Mouse (Mus musculus) spleen, adult 2 months (tissue): ENCODE data around the gene Smap2. TPM values are rescaled to one million over a fixed set of nuclear protein-coding genes. Genes with fewer than 3 reads are reported as not detected.
A peak's percentile ranks its signal among the peaks of the same experiment; 100 is the strongest.

Experiments
- DNase-seq, 2 experiments: peaks; one replicate each; pipeline versions ENCODE4 v3.0.0 to v3.0.0-alpha.2; 2012 to 2021; ENCODE audit warnings: low spot score in 2 of 2, low read depth in 1 of 2
- H3K27ac ChIP-seq: fragments of 200-500 bp; 2 replicates; pipeline ENCODE4 v1.5.1; 2012; ENCODE audit warnings: low read length, inconsistent platforms; ENCODE audit not compliant: insufficient read depth
- H3K27me3 ChIP-seq: fragments of 200-500 bp; 2 replicates; pipeline ENCODE4 v1.6.1; 2012; ENCODE audit warnings: mild to moderate bottlenecking, moderate library complexity, low read length, inconsistent platforms; ENCODE audit not compliant: control insufficient read depth, insufficient read depth
- H3K36me3 ChIP-seq: fragments of 200-500 bp; 2 replicates; pipeline ENCODE4 v1.6.1; 2012; ENCODE audit warnings: mild to moderate bottlenecking, low read length, inconsistent platforms; ENCODE audit not compliant: control insufficient read depth, insufficient read depth
- H3K4me1 ChIP-seq: fragments of 200-500 bp; 2 replicates; pipeline ENCODE4 v1.6.1; 2011; ENCODE audit warnings: inconsistent platforms; ENCODE audit not compliant: control insufficient read depth, insufficient read depth, insufficient read length
- H3K4me3 ChIP-seq: fragments of 200-500 bp; 2 replicates; pipeline ENCODE4 v1.5.1; 2011; ENCODE audit warnings: mild to moderate bottlenecking, inconsistent platforms; ENCODE audit not compliant: insufficient read depth, insufficient read length; ENCODE audit errors: extremely low read depth
- CTCF ChIP-seq: fragments of 200-500 bp; IDR thresholded peaks from 2 replicates; pipeline ENCODE4 v1.5.1; 2011; ENCODE audit warnings: mild to moderate bottlenecking, inconsistent platforms; ENCODE audit not compliant: insufficient read depth, insufficient read length, insufficient replicate concordance; ENCODE audit errors: extremely low read depth
- POLR2A ChIP-seq: fragments of 200-500 bp; IDR thresholded peaks from 2 replicates; pipeline ENCODE4 v1.6.1; 2011; ENCODE audit warnings: low read depth, low read length, inconsistent platforms
- WGBS: fragments of 180-500 bp; shearing (Covaris S2); methylation state at CpG from one replicate; pipeline ENCODE4 v1.1.7; 2018; 5-methylcytosine and 5-hydroxymethylcytosine counted together
- polyA plus RNA-seq: library from polyadenylated mRNA; depleted of rRNA; stranded (reverse); fragments of >200 nt; gene quantifications from 2 replicates; pipeline ENCODE4 v1.2.3, GENCODE M21; 2012

Smap2 gene
- polyA plus RNA-seq, 1 experiment, result 63.7 TPM

GRCm38 (mm10) chr4:120986446-120986845, 30.6 kb downstream of the Smap2 start:
- Histone ChIP-seq H3K36me3 (peaks cover 17% of the 10 kb centered on the region), H3K27me3 (no peaks in the 10 kb centered on the region), H3K4me3 (no peak overlapping the region), H3K4me1 (no peaks in the 10 kb centered on the region; the same call in none of the 2 replicates), H3K27ac (no peak overlapping the region)
- DNase-seq, result peak; percentile 22 to 36
- TF ChIP-seq CTCF, result peak; percentile 74; the same call in 1 of the 2 replicates
- TF ChIP-seq POLR2A, result no peak
- 2% methylated on average over 6 of the region's 6 CpGs for WGBS

- H3K4me1 ChIP-seq, result peaks cover 17% of the 10 kb centered on the region
- peaks cover 20% of the 10 kb centered on the region for H3K36me3 ChIP-seq
- 20% methylated on average over 3 of the region's 3 CpGs for WGBS
- no peak overlapping the region for H3K4me3 ChIP-seq
- DNase-seq, result no peak
- H3K27ac ChIP-seq, result peak overlapping the region; percentile 44
- H3K27me3 ChIP-seq, result no peaks in the 10 kb centered on the region
- TF ChIP-seq CTCF (no peak), POLR2A (no peak; the same call in 1 of the 2 replicates)
Observed at GRCm38 (mm10) chr4:120978221-120978620, 38.8 kb downstream of the Smap2 start.

DNA sequence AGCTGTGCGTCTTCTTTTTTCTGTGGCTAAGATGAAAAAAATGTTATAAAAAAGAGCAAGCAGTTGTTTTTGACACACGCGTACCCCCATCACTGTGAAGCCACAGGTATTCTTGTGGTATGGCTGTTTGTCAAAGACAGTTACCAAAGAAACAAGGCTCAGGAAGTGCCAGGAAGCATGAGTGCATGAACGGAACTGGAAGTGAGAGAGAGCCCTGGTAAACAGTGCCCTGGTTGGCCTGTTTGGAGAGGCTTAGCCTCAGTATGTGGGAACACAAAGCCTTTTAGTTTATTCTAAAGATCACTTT, 41.7 kb downstream of the Smap2 start:
- peak; percentile 48 to 64 for DNase-seq
- H3K4me3 ChIP-seq, result peak overlapping the region; percentile 44; the same call in 1 of the 2 replicates

DNA sequence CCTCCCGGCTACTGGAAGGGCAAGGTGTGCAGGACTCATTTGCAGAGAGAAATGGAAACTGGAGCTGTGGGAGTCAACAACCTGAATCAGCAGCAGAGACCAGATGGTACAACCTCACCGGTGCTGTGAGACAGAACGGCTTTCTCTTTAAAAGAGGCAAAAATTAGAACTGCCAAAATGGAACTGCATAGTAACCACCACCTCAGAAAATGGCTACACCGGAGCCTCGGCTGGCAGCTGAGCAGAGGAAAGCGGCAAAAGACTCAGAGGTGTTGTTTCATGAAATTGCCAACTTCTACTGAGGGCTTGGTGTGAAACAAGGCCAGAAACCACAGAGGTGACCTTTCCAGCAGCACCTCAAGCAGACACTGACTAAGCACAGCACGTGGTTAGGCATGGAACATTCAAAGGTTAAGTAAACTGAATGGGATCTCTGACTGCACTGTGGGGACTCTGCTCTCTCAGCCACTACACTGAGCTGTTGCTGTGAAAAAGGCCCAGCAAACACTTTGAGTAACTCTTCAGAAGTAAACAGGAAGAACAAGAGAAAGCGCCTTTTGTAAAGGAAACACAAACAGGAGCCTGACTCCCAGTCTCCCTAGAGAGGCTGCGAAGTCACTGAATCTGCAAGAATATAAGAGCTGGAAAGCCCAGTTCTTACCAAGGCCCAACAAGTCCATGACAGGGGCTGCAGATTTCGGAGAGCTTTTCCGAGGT, 42.2 kb downstream of the Smap2 start:
- no peak for DNase-seq
- Histone ChIP-seq H3K36me3 (peaks cover 33% of the 10 kb centered on the region), H3K27me3 (no peaks in the 10 kb centered on the region), H3K4me3 (peak overlapping the region; percentile 44), H3K4me1 (peaks cover 19% of the 10 kb centered on the region), H3K27ac (peak overlapping the region; percentile 82)
- no peak for TF ChIP-seq CTCF
- no peak for TF ChIP-seq POLR2A
- WGBS, result 26% methylated on average over 11 of the region's 11 CpGs

More for the DNA sequence above, 41.7 kb downstream of the Smap2 start:
- 19% methylated on average over 4 of the region's 4 CpGs for WGBS
- H3K27ac ChIP-seq, result peak overlapping the region; percentile 82
- peaks cover 31% of the 10 kb centered on the region for H3K36me3 ChIP-seq
- H3K27me3 ChIP-seq, result no peaks in the 10 kb centered on the region
- no peak for TF ChIP-seq POLR2A
- TF ChIP-seq CTCF, result no peak
- H3K4me1 ChIP-seq, result peaks cover 19% of the 10 kb centered on the region

- WGBS, result 94% methylated on average over 8 of the region's 8 CpGs
- no peak for TF ChIP-seq CTCF
- no peak overlapping the region for H3K27ac ChIP-seq
- no peak overlapping the region for H3K4me3 ChIP-seq
- no peak for DNase-seq
- peaks cover 48% of the 10 kb centered on the region for H3K36me3 ChIP-seq
- no peaks in the 10 kb centered on the region for H3K27me3 ChIP-seq
- H3K4me1 ChIP-seq, result peaks cover 19% of the 10 kb centered on the region
Observed at GRCm38 (mm10) chr4:120971842-120972241, 45.2 kb downstream of the Smap2 start.

DNA sequence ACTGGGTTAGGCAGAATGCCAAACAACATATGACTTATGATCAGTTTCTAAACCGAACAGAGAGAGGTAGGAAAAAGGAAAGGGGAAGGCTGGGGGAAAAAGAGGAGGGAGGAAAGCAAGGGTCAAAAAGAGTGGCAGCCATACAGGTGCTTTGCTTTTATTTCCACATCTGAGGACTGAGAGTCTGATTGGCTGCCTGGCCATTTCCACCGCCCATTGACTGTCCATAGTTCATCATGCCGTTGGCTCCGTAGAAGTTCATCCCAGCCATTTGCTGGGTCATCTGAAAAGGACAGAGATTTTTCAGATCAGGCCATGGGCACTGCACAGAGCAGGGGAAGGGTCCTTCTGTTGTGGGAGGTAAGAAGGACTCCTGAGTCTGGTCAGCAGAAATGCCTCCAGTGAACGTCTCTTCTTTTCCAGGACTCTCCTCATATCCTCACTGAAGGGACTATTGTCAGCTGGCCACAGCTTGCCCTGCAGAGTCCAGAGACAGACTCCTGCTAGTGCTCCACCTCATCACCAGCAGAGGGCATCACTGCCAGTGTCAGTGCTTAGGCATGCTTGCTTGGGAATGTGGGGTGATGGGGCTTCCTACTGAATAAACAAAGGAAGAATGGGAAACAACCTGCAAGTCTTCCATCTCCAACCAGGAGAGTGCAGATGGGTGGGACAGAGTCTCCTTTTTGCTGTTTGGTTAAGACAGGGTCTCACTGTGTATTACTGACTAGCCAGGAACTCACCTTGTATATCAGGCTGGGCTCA, 47.5 kb downstream of the Smap2 start:
- TF ChIP-seq POLR2A (no peak), CTCF (peak; percentile 37; the same call in 1 of the 2 replicates)

More for the DNA sequence above, 47.5 kb downstream of the Smap2 start:
- H3K4me3 ChIP-seq, result no peak overlapping the region
- WGBS, result 92% methylated on average over 5 of the region's 5 CpGs
- no peak overlapping the region for H3K27ac ChIP-seq
- DNase-seq, result peak in 1 of 2 experiments; percentile 49
- H3K27me3 ChIP-seq, result no peaks in the 10 kb centered on the region
- peaks cover 6% of the 10 kb centered on the region; the same call in 1 of the 2 replicates for H3K4me1 ChIP-seq
- H3K36me3 ChIP-seq, result peaks cover 43% of the 10 kb centered on the region
